Mouse (Mus musculus): Measurements from ENCODE around the gene Cat.

Gene Cat

DNA sequence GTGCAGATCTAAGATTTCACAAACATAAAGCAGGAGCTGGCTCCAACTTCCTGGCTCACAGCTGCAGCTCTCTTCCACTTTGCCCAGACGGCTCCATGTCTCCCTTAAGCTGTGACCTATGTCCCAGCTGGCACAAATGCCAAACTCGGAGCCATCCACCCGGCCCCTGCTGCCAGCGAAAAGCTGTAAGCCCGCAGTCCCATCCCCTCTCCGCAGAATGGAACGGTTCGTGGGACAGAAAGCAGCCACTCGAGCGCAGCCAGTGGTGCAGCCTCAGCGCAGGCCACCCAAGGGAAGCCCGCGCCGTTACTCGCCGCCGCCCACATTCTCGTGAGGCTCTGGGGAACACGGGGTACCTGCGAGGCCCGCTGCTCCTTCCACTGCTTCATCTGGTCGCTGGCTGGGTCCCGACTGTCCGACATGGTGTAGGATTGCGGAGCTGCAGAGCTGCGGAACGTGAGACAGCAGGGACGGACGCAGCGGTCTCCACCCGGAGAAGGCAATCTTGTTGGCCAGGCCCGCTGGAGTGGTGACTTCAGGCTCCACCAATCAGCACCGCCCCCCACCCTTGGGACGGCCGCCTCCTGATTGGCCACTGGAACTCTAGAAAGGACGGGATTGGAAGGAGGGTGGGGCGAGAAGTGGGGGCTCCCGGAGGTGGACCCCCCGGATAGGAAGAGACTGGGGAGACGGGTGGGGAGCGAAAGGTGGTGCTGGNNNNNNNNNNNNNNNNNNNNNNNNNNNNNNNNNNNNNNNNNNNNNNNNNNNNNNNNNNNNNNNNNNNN is at the start of gene Cat:
TSS of gene Cat (minus strand) at position 544 of the 785 bp plus-strand sequence.
- in situ Hi-C loops (cut with MboI) = no loop called here

- in situ Hi-C loops (cut with MboI) = no loop called here
These were observed 40.6 kb upstream of the Cat start for GRCm38 (mm10) chr2:103525596-103525995.

- in situ Hi-C loops (cut with MboI) = no loop called here
These were observed 31.5 kb upstream of the Cat start for GRCm38 (mm10) chr2:103516472-103516871.

GRCm38 (mm10) chr2:103515513-103516180 is 30.7 kb upstream of the Cat start:
- in situ Hi-C loops (cut with MboI) = no loop called here

DNA sequence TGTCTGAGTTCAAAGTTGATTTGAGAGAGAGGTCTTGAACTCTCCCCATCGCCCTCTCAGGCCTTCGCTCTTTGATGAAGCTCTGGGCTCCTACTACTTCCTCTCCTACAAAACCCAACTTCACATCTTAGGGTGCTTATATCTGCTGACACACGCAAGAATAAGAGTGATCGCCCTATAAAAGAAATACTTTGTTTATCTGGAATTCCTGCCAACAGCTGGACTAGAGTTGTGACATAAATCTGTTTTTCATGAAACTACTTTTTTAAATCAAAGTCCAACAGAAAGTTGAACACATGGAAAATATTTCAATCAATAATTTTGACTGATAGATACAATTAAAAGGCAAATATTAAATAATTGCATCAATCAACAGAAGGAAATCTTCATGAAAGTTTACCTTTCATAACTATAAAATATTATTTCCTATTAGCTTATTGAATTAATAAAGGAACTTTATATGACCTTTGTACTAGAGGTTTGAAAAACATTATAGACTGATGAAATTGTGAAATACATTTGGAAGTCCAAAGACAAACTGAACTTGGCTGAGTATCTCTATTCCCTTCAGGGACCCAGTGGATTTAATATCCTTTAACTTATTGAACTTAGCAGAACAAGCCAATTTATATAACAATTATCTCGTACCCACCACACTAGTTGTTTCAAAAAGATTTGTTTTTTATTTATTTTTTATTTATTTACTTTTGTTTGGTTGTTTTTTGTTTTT is 27.3 kb upstream of the Cat start:
- in situ Hi-C loops (cut with MboI) = no loop called here

GRCm38 (mm10) chr2:103511631-103512030 is 26.7 kb upstream of the Cat start:
- in situ Hi-C loops (cut with MboI) = no loop called here

DNA sequence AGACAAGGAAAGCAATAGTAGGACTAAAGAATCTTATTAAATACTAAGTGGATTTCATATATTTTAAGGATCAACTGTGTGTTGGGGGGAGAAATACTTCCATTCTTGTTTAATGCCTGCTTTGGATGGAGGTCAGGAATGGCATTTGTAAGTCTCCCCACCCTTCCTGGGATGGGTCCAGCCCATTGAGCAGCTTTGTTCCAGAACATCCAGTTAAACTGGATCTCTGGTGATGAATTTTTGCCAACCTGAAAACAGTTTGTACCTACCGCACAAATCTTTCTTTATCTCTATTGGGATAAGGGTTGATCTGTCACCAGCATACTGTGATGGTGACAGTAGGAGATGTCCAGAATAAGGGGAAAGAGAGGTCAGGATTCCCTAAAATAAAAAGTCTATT is 26.1 kb upstream of the Cat start:
- in situ Hi-C loops (cut with MboI) = no loop called here

DNA sequence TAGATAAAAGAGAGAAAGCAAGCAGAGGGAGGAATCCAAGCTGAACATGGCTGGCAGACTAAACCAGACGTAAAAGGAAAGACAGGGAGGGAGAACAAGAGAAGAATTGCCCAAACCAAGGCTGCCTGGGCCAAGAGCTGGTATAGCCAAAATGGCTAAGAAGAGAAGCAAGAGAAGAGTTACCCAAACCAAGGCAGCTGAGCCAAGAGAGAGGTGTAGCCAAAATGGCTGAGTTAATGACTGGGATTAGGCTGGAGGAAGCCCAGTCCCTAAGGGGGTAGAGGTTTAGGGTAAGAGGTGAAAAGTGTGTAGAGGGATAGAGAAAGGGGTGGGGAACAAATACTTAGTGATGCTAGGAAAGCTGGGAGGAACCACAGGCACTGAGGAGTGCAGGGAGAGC is 22.7 kb upstream of the Cat start:
- in situ Hi-C loops (cut with MboI) = no loop called here

GRCm38 (mm10) chr2:103505956-103506355 is 21.0 kb upstream of the Cat start:
- in situ Hi-C loops (cut with MboI) = no loop called here

GRCm38 (mm10) chr2:103504463-103504862 is 19.5 kb upstream of the Cat start:
- in situ Hi-C loops (cut with MboI) = no loop called here

GRCm38 (mm10) chr2:103500769-103501168 is 15.8 kb upstream of the Cat start:
- in situ Hi-C loops (cut with MboI) = no loop called here

DNA sequence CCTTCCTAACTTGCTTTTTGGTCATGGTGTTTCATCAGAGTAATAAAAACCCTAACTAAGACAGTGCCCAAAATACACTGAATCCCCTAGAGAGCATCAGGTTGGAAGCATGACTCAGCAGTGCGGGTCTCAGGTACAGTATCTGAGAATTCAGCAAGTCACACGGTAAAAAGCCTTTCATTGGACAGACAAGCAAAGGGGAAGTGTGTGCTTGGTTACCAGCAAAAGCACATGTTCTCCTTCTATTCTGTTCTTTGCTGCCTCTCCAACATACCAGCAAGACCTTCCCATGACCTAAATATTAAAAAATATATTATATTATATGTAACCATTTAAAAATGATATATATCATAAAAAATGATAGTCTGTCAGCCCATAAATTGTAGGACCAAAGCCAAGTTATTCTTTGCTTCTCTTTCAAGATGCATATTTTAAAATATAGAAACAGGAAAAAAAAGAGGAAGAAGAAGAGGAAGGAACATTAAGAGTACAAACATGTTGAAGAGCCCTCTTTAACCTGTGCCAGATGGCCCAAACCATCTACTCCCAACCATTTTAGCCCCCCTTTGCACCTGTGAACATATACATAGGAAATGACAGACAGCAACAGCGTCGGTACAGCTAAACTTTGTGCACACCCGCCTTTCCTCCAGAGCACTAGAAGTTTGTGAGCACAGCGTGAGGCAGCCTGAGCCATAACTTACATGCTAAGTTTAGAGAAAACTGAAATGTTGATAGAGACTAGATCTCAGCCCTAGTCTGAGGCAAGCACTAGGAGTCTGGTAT is 10.9 kb upstream of the Cat start:
- in situ Hi-C loops (cut with MboI) = no loop called here

GRCm38 (mm10) chr2:103493827-103494226 is 8.9 kb upstream of the Cat start:
- in situ Hi-C loops (cut with MboI) = no loop called here

- in situ Hi-C loops (cut with MboI) = no loop called here
These were observed 7.6 kb upstream of the Cat start for GRCm38 (mm10) chr2:103492526-103492925.

- in situ Hi-C loops (cut with MboI) = no loop called here
These were observed 907 bp downstream of the Cat start for GRCm38 (mm10) chr2:103483986-103484520.

- in situ Hi-C loops (cut with MboI) = no loop called here
These were observed 1.5 kb downstream of the Cat start for GRCm38 (mm10) chr2:103483289-103483985.

- in situ Hi-C loops (cut with MboI) = no loop called here
These were observed 3.4 kb downstream of the Cat start for GRCm38 (mm10) chr2:103481314-103482231.

DNA sequence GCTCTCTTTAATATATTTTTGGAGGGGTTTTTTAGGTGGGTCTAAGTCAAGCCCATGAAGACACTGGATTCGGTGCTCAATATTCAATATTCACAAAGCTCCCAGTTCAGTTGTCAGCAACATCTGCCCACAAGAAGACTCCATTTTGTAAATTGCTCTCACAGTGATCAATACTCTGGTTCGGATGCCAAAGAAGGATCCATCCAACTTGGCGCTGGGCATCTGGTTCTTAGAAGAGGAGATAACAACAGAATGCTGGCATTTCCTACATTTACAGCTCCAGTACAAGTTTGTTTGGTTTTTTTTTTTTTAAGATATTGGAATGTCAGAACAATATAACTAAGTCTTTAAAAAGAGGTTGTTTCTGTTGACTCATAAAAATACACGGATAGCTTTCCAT is 4.1 kb downstream of the Cat start:
- in situ Hi-C loops (cut with MboI) = no loop called here

- in situ Hi-C loops (cut with MboI) = no loop called here
These were observed 4.7 kb downstream of the Cat start for GRCm38 (mm10) chr2:103480240-103480639.

- in situ Hi-C loops (cut with MboI) = no loop called here
These were observed 6.6 kb downstream of the Cat start for GRCm38 (mm10) chr2:103478326-103478725.
